Mouse (Mus musculus): ENCODE measurements around the gene Tab2.

DNA sequence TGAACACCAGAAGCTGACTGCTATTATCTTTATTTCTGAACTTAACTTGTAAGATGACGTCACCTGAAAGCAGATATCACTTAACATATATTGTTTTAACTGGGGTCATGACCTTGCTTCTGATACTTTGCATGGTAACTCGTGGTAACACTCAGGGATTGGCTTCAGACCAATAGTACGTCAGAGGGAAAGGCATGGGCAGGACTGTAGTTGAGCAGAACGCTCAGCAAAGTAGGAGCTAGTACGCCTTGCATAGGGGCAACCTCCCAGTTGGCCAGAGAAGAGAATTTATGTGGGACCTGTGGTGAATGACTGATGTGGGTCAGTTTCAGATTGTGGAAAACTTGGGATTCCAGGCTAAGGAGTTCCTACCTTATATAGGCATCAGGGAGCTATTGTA is 35.6 kb upstream of the Tab2 start:
- TF ChIP-seq CTCF (IDR thresholded peaks at IDR 0.05; ENCODE audit: extremely low read depth, insufficient read depth, insufficient read length, insufficient replicate concordance) = no peak
- no peak for TF ChIP-seq POLR2A (IDR thresholded peaks at IDR 0.05; ENCODE audit: low read depth, low read length)
